Mouse (Mus musculus) neural tube, embryonic 12.5 days (tissue): ENCODE data around the gene Fxr2. TPM values are rescaled to one million over a fixed set of nuclear protein-coding genes. Genes with fewer than 3 reads are reported as not detected.
A peak's percentile ranks its signal among the peaks of the same experiment; 100 is the strongest.

Experiments
- ATAC-seq: fragments of 200-750 bp; cut with Nextera tagmentation; 2 replicates; pipeline ENCODE4 v1.8.0; 2017; ENCODE audit warnings: low read depth, mild to moderate bottlenecking, moderate TSS enrichment, moderate library complexity; ENCODE audit not compliant: low FRiP score
- H3K27ac ChIP-seq: fragments of 300-500 bp; sonication (generic); 2 replicates; pipeline ENCODE4 v1.5.1; 2016
- H3K27me3 ChIP-seq: fragments of 300-500 bp; sonication (generic); replicated peaks from 2 replicates; pipeline ENCODE4 v1.6.1; 2016; ENCODE audit warnings: mild to moderate bottlenecking
- H3K36me3 ChIP-seq: fragments of 300-500 bp; sonication (generic); 2 replicates; pipeline ENCODE4 v1.6.1; 2016; ENCODE audit warnings: mild to moderate bottlenecking
- H3K4me1 ChIP-seq: fragments of 300-500 bp; sonication (generic); 2 replicates; pipeline ENCODE4 v1.6.1; 2016
- H3K4me2 ChIP-seq: fragments of 300-500 bp; sonication (generic); replicated peaks from 2 replicates; pipeline ENCODE4 v1.6.1; 2016; ENCODE audit warnings: mild to moderate bottlenecking
- H3K4me3 ChIP-seq: fragments of 300-500 bp; sonication (generic); 2 replicates; pipeline ENCODE4 v1.5.1; 2016
- H3K9ac ChIP-seq: fragments of 300-500 bp; sonication (generic); 2 replicates; pipeline ENCODE4 v1.6.1; 2016; ENCODE audit warnings: mild to moderate bottlenecking
- H3K9me3 ChIP-seq: fragments of 300-500 bp; sonication (generic); 2 replicates; pipeline ENCODE4 v1.6.1; 2016; ENCODE audit warnings: mild to moderate bottlenecking
- WGBS: fragments of 180-500 bp; shearing (Covaris S2); methylation state at CpG from one replicate; pipeline ENCODE4 v1.1.7; 2016; 5-methylcytosine and 5-hydroxymethylcytosine counted together
- polyA plus RNA-seq: library from polyadenylated mRNA; unstranded; fragments of >200 nt; fragmentation: Nextera tagmentation; extraction: Ambion mirVana; gene quantifications from 2 replicates; pipeline ENCODE4 v1.2.1, GENCODE M21; 2016

Gene Fxr2
- 55.8 and 71.5 TPM in 2 replicates for polyA plus RNA-seq

GRCm38 (mm10) chr11:69632284-69633089, at the start of gene Fxr2:
TSS of gene Fxr2 (plus strand) at chr11:69632990.
- Histone ChIP-seq H3K27me3 (no peaks in the 10 kb centered on the region), H3K36me3 (peaks cover 3% of the 10 kb centered on the region; the same call in 1 of the 2 replicates), H3K4me3 (peak within 1 kb of the TSS; percentile 89), H3K4me1 (peaks cover 28% of the 10 kb centered on the region), H3K27ac (peak within 1 kb of the TSS; percentile 95), H3K4me2 (peak within 1 kb of the TSS; percentile 75), H3K9ac (peak within 1 kb of the TSS; percentile 91), H3K9me3 (no peaks in the 10 kb centered on the region)
- peak; percentile 98 for ATAC-seq
- under 1% methylated on average over 51 of the region's 56 CpGs for WGBS

- WGBS: 85% methylated on average over 7 of the region's 7 CpGs
- Histone ChIP-seq H3K9me3 (no peaks in the 10 kb centered on the region), H3K4me3 (no peak overlapping the region), H3K4me1 (peaks cover 7% of the 10 kb centered on the region), H3K27me3 (no peaks in the 10 kb centered on the region), H3K27ac (no peak overlapping the region), H3K4me2 (no peak overlapping the region), H3K36me3 (peaks cover 26% of the 10 kb centered on the region), H3K9ac (no peak overlapping the region)
- ATAC-seq: no peak
Measured at GRCm38 (mm10) chr11:69584008-69584407, 48.8 kb upstream of the Fxr2 start.

GRCm38 (mm10) chr11:69584937-69585336, 47.9 kb upstream of the Fxr2 start:
- no peaks in the 10 kb centered on the region for H3K9me3 ChIP-seq
- ATAC-seq: no peak
- H3K27me3 ChIP-seq: no peaks in the 10 kb centered on the region
- 97% methylated on average over 13 of the region's 13 CpGs for WGBS
- H3K9ac ChIP-seq: no peak overlapping the region
- H3K27ac ChIP-seq: no peak overlapping the region
- H3K4me3 ChIP-seq: no peak overlapping the region
- peaks cover 7% of the 10 kb centered on the region for H3K4me1 ChIP-seq
- H3K4me2 ChIP-seq: no peak overlapping the region
- peaks cover 35% of the 10 kb centered on the region for H3K36me3 ChIP-seq

- H3K4me1 ChIP-seq: peaks cover 7% of the 10 kb centered on the region
- no peak overlapping the region for H3K4me3 ChIP-seq
- no peak overlapping the region for H3K4me2 ChIP-seq
- H3K27ac ChIP-seq: no peak overlapping the region
- 81% methylated on average over 7 of the region's 7 CpGs for WGBS
- H3K9ac ChIP-seq: no peak overlapping the region
- no peaks in the 10 kb centered on the region for H3K9me3 ChIP-seq
- peaks cover 43% of the 10 kb centered on the region for H3K36me3 ChIP-seq
- no peaks in the 10 kb centered on the region for H3K27me3 ChIP-seq
- ATAC-seq: no peak
Measured at GRCm38 (mm10) chr11:69585718-69586325, 47.0 kb upstream of the Fxr2 start.

- H3K36me3 ChIP-seq: peaks cover 60% of the 10 kb centered on the region
- ATAC-seq: no peak
- H3K27ac ChIP-seq: no peak overlapping the region
Measured at GRCm38 (mm10) chr11:69589207-69589834, 43.5 kb upstream of the Fxr2 start.

GRCm38 (mm10) chr11:69590622-69591021, 42.2 kb upstream of the Fxr2 start:
- H3K4me3 ChIP-seq: no peak overlapping the region
- peaks cover 63% of the 10 kb centered on the region for H3K36me3 ChIP-seq
- no peaks in the 10 kb centered on the region for H3K4me1 ChIP-seq
- no peak overlapping the region for H3K27ac ChIP-seq
- H3K9me3 ChIP-seq: no peaks in the 10 kb centered on the region
- no peak overlapping the region for H3K4me2 ChIP-seq
- ATAC-seq: no peak
- no peaks in the 10 kb centered on the region for H3K27me3 ChIP-seq
- H3K9ac ChIP-seq: no peak overlapping the region
- WGBS: 96% methylated on average over 8 of the region's 8 CpGs

More at GRCm38 (mm10) chr11:69589207-69589834, 43.5 kb upstream of the Fxr2 start:
- Histone ChIP-seq H3K9me3 (no peaks in the 10 kb centered on the region), H3K27me3 (no peaks in the 10 kb centered on the region), H3K4me3 (no peak overlapping the region), H3K9ac (no peak overlapping the region), H3K4me1 (no peaks in the 10 kb centered on the region), H3K4me2 (no peak overlapping the region)
- WGBS: 95% methylated on average over 22 of the region's 22 CpGs

- Histone ChIP-seq H3K27ac (no peak overlapping the region), H3K4me3 (no peak overlapping the region), H3K36me3 (peaks cover 63% of the 10 kb centered on the region), H3K9me3 (no peaks in the 10 kb centered on the region), H3K4me2 (no peak overlapping the region), H3K9ac (no peak overlapping the region), H3K4me1 (no peaks in the 10 kb centered on the region), H3K27me3 (no peaks in the 10 kb centered on the region)
- no peak for ATAC-seq
- WGBS: 87% methylated on average over 3 of the region's 3 CpGs
Measured at GRCm38 (mm10) chr11:69591424-69591823, 41.4 kb upstream of the Fxr2 start.

GRCm38 (mm10) chr11:69591899-69592637, 40.7 kb upstream of the Fxr2 start:
- peaks cover 57% of the 10 kb centered on the region for H3K36me3 ChIP-seq
- 88% methylated on average over 7 of the region's 7 CpGs for WGBS
- H3K4me3 ChIP-seq: no peak overlapping the region
- no peak overlapping the region for H3K4me2 ChIP-seq
- no peaks in the 10 kb centered on the region for H3K27me3 ChIP-seq
- H3K27ac ChIP-seq: no peak overlapping the region
- no peak for ATAC-seq
- H3K9ac ChIP-seq: no peak overlapping the region
- no peaks in the 10 kb centered on the region for H3K9me3 ChIP-seq
- no peaks in the 10 kb centered on the region for H3K4me1 ChIP-seq

- Histone ChIP-seq H3K27me3 (no peaks in the 10 kb centered on the region), H3K4me3 (no peak overlapping the region), H3K4me1 (no peaks in the 10 kb centered on the region), H3K9me3 (no peaks in the 10 kb centered on the region), H3K36me3 (peaks cover 50% of the 10 kb centered on the region), H3K4me2 (no peak overlapping the region), H3K27ac (no peak overlapping the region), H3K9ac (no peak overlapping the region)
- ATAC-seq: no peak
- WGBS: 87% methylated on average over 4 of the region's 4 CpGs
Measured at GRCm38 (mm10) chr11:69592799-69593198, 40.0 kb upstream of the Fxr2 start.

- Histone ChIP-seq H3K27ac (no peak overlapping the region), H3K9ac (no peak overlapping the region), H3K27me3 (no peaks in the 10 kb centered on the region), H3K36me3 (peaks cover 29% of the 10 kb centered on the region), H3K4me1 (peaks cover 6% of the 10 kb centered on the region), H3K4me2 (no peak overlapping the region), H3K9me3 (no peaks in the 10 kb centered on the region), H3K4me3 (no peak overlapping the region)
- no peak for ATAC-seq
- 96% methylated on average over 6 of the region's 6 CpGs for WGBS
Measured at GRCm38 (mm10) chr11:69594853-69595252, 37.9 kb upstream of the Fxr2 start.

- Histone ChIP-seq H3K4me3 (no peak overlapping the region), H3K9ac (no peak overlapping the region), H3K27ac (no peak overlapping the region)
Measured at GRCm38 (mm10) chr11:69599436-69599835, 33.4 kb upstream of the Fxr2 start.

More at GRCm38 (mm10) chr11:69599436-69599835, 33.4 kb upstream of the Fxr2 start:
- Histone ChIP-seq H3K36me3 (peaks cover 3% of the 10 kb centered on the region; the same call in 1 of the 2 replicates), H3K9me3 (no peaks in the 10 kb centered on the region), H3K27me3 (0 out of 2 replicates have a peak, but pooled peaks cover 3% of the 10 kb centered on the region), H3K4me2 (0 out of 2 replicates have a peak overlapping the region, but pooled peaks have one; percentile 38), H3K4me1 (peaks cover 23% of the 10 kb centered on the region)
- ATAC-seq: no peak
- WGBS: 6% methylated on average over 9 of the region's 9 CpGs
